Comparison of ENCODE assay signal across 12 mouse cellular contexts in the genomic region with DNA sequence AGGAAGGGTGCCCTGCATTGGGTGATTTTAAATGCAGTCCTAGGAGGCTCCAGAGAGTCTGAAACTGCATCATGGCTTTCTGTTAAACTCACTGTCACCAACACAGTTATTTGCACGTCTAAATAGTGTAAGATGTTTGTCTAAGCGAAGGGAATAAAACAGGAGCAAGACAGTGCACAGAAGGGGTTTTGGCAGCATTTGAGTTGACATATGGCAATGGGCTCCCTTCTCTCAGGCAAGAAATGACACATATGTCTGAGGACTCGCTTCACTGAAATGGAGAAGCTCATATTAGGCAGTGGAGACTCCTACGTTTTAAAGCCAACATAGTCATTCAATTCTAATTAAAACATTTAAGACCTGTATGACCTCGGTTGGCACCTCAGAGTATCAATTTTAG.
DNase-seq lines count a peak whose midpoint lies in the region; ATAC-seq and TF ChIP-seq lines count a peak whose summit lies in the region.
"Had no signal": no experiment of that assay in that cellular context is flagged by ENCODE, and none has a peak within 500 bp of the region (broad histone marks: within the 10 kb centered on the region; RNA-seq: fewer than 3 reads in every experiment).

No protein-coding gene starts in this region.

- no peak overlapping the region for H3K9ac ChIP-seq in hindbrain, embryonic 14.5 days
- no peak overlapping the region for H3K9ac ChIP-seq in hindbrain, embryonic 11.5 days (ENCODE audit: low read depth, low read length)
- no peak overlapping the region for H3K9ac ChIP-seq in forebrain, postnatal 0 days
- H3K9ac ChIP-seq in intestine, embryonic 16.5 days (ENCODE audit: low read depth, low read length): no peak overlapping the region
- H3K9ac ChIP-seq: midbrain, embryonic 15.5 days had no signal

- ATAC-seq in hindbrain, embryonic 14.5 days (ENCODE audit: low FRiP score): 0 out of 2 replicates have a peak, but pooled peaks have one; percentile 43
- ATAC-seq in hindbrain, embryonic 11.5 days (ENCODE audit: low FRiP score): no peak
- peak; percentile 88 for ATAC-seq in forebrain, postnatal 0 days
- no peak for ATAC-seq in intestine, embryonic 16.5 days
- ATAC-seq: midbrain, embryonic 15.5 days had no signal

- TF ChIP-seq CTCF in forebrain, postnatal 0 days (IDR thresholded peaks at IDR 0.05; ENCODE audit: low read depth): no peak

- H3K4me1 ChIP-seq in hindbrain, embryonic 14.5 days (replicated peaks; ENCODE audit: control insufficient read depth, insufficient read depth, low read length): no peaks in the 10 kb centered on the region
- no peaks in the 10 kb centered on the region for H3K4me1 ChIP-seq in hindbrain, embryonic 11.5 days (replicated peaks; ENCODE audit: control insufficient read depth, insufficient read depth, low read length)
- H3K4me1 ChIP-seq in forebrain, postnatal 0 days (ENCODE audit: insufficient read depth): no peaks in the 10 kb centered on the region
- no peaks in the 10 kb centered on the region for H3K4me1 ChIP-seq in intestine, embryonic 16.5 days (ENCODE audit: control insufficient read depth, insufficient read depth, low read length)
- H3K4me1 ChIP-seq: midbrain, embryonic 15.5 days had no signal

- no peaks in the 10 kb centered on the region for H3K9me3 ChIP-seq in hindbrain, embryonic 14.5 days (ENCODE audit: control insufficient read depth, low read length)
- H3K9me3 ChIP-seq in hindbrain, embryonic 11.5 days (ENCODE audit: control insufficient read depth, low read length): no peaks in the 10 kb centered on the region
- no peaks in the 10 kb centered on the region for H3K9me3 ChIP-seq in forebrain, postnatal 0 days (ENCODE audit: low read length)
- no peaks in the 10 kb centered on the region for H3K9me3 ChIP-seq in intestine, embryonic 16.5 days (ENCODE audit: control insufficient read depth, low read length)
- H3K9me3 ChIP-seq: midbrain, embryonic 15.5 days had no signal

- no peak for DNase-seq in hindbrain, embryonic 14.5 days (ENCODE audit: low spot score)
- no peak for DNase-seq in hindbrain, embryonic 11.5 days (ENCODE audit: low spot score)
- DNase-seq in right cerebral cortex, adult 18-20 months: peak; percentile 34
- no peak for DNase-seq in right cerebral cortex, postnatal 4 days
- DNase-seq in forebrain, postnatal 0 days: peak; percentile 70
- no peak for DNase-seq in lung, postnatal 10 days
- no peak for DNase-seq in gastrocnemius, postnatal 4 days (ENCODE audit: low spot score in 2 of 2)
- DNase-seq: heart, postnatal 14 days; kidney, postnatal 14 days; thymus, adult 2 months had no signal

- no peak overlapping the region for H3K4me2 ChIP-seq in hindbrain, embryonic 14.5 days (replicated peaks)
- H3K4me2 ChIP-seq in hindbrain, embryonic 11.5 days (replicated peaks; ENCODE audit: low read depth, low read length): no peak overlapping the region
- H3K4me2 ChIP-seq in forebrain, postnatal 0 days (ENCODE audit: low read depth): no peak overlapping the region
- H3K4me2 ChIP-seq in intestine, embryonic 16.5 days (ENCODE audit: low read depth, low read length): no peak overlapping the region
- H3K4me2 ChIP-seq: midbrain, embryonic 15.5 days had no signal

- H3K27me3 ChIP-seq in hindbrain, embryonic 14.5 days (ENCODE audit: control insufficient read depth, insufficient read depth, low read length): no peaks in the 10 kb centered on the region
- no peaks in the 10 kb centered on the region for H3K27me3 ChIP-seq in hindbrain, embryonic 11.5 days (ENCODE audit: control insufficient read depth, insufficient read depth, low read length)
- H3K27me3 ChIP-seq in forebrain, postnatal 0 days (ENCODE audit: insufficient read depth, low read length): no peaks in the 10 kb centered on the region
- no peaks in the 10 kb centered on the region for H3K27me3 ChIP-seq in intestine, embryonic 16.5 days (replicated peaks; ENCODE audit: control insufficient read depth, insufficient read depth, low read length)
- H3K27me3 ChIP-seq: midbrain, embryonic 15.5 days had no signal

- H3K36me3 ChIP-seq in hindbrain, embryonic 14.5 days (replicated peaks; ENCODE audit: control insufficient read depth, insufficient read depth): no peaks in the 10 kb centered on the region
- no peaks in the 10 kb centered on the region for H3K36me3 ChIP-seq in hindbrain, embryonic 11.5 days (ENCODE audit: control insufficient read depth, insufficient read depth, low read length)
- H3K36me3 ChIP-seq in forebrain, postnatal 0 days (ENCODE audit: insufficient read depth): no peaks in the 10 kb centered on the region
- H3K36me3 ChIP-seq in intestine, embryonic 16.5 days (ENCODE audit: control insufficient read depth, insufficient read depth, low read length): no peaks in the 10 kb centered on the region
- H3K36me3 ChIP-seq: midbrain, embryonic 15.5 days had no signal

- H3K4me3 ChIP-seq in hindbrain, embryonic 14.5 days (replicated peaks; ENCODE audit: low read length): no peak overlapping the region
- no peak overlapping the region for H3K4me3 ChIP-seq in hindbrain, embryonic 11.5 days (ENCODE audit: low read depth, low read length)
- no peak overlapping the region for H3K4me3 ChIP-seq in forebrain, postnatal 0 days (ENCODE audit: low read depth, low read length)
- H3K4me3 ChIP-seq in intestine, embryonic 16.5 days (ENCODE audit: low read length): no peak overlapping the region
- H3K4me3 ChIP-seq: midbrain, embryonic 15.5 days had no signal

- H3K27ac ChIP-seq in hindbrain, embryonic 14.5 days: no peak overlapping the region
- H3K27ac ChIP-seq in hindbrain, embryonic 11.5 days (ENCODE audit: low read depth, low read length): no peak overlapping the region
- 0 out of 2 replicates have a peak overlapping the region, but pooled peaks have one; percentile 50 for H3K27ac ChIP-seq in forebrain, postnatal 0 days (ENCODE audit: low read depth, low read length)
- no peak overlapping the region for H3K27ac ChIP-seq in intestine, embryonic 16.5 days (ENCODE audit: low read length)
- H3K27ac ChIP-seq: midbrain, embryonic 15.5 days had no signal

- WGBS in hindbrain, embryonic 14.5 days: 72% methylated on average over 5 of the region's 5 CpGs
- WGBS in hindbrain, embryonic 11.5 days: 84% methylated on average over 5 of the region's 5 CpGs
- 49% methylated on average over 5 of the region's 5 CpGs for WGBS in forebrain, postnatal 0 days
- 55% methylated on average over 5 of the region's 5 CpGs for WGBS in intestine, embryonic 16.5 days

Comparison
In these comparisons a context has a peak if more than half of its experiments do, and no peak if none do; other contexts are left out.
1. ATAC-seq: peak in hindbrain, embryonic 14.5 days (single experiment) and forebrain, postnatal 0 days (single experiment); none in hindbrain, embryonic 11.5 days (single experiment) and intestine, embryonic 16.5 days (single experiment).
2. DNase-seq: peak in right cerebral cortex, adult 18-20 months (single experiment) and forebrain, postnatal 0 days (single experiment); none in hindbrain, embryonic 14.5 days (single experiment), hindbrain, embryonic 11.5 days (single experiment), right cerebral cortex, postnatal 4 days (single experiment), lung, postnatal 10 days (single experiment) and gastrocnemius, postnatal 4 days (0 of 2).